Mouse (Mus musculus): ENCODE data around the gene Fam124a.

DNA sequence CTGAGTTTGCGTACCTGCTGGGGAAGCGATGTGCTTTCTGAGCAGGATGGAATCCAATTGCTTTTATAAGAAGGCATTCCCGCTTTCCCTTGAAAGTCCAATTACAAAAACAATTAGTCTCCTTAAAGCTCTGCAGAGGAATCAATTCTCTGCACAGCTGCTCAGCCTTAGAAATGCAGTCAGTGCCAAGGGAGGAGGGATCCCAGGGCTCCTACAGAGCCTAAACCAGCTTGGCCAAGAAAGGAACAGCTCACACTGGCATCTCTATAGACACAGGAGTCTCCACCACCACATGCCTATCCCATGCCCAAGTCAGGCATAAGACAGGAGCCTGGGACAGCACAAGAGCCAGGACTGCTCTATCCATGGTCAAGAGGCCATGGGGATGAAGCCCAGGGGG is 66.9 kb downstream of the Fam124a start:
- TF ChIP-seq CHD2 (IDR thresholded peaks at IDR 0.05; ENCODE audit: low read depth, low read length) (no peak), ZNF384 (IDR thresholded peaks at IDR 0.05; ENCODE audit: low read depth, low read length) (no peak)
